Mouse (Mus musculus) C2C12 (cell line): ENCODE data around the gene Rtl6. TPM values are rescaled to one million over a fixed set of nuclear protein-coding genes. Genes with fewer than 3 reads are reported as not detected.

Experiments
- H3K27me3 ChIP-seq: one replicate; pipeline ENCODE4 v1.6.1; 2011; ENCODE audit not compliant: control insufficient read depth, insufficient read depth, insufficient read length
- H3K36me3 ChIP-seq: one replicate; pipeline ENCODE4 v1.6.1; 2011; ENCODE audit not compliant: control insufficient read depth, insufficient read depth
- H3K4me3 ChIP-seq: one replicate; pipeline ENCODE4 v1.5.1; 2011; ENCODE audit warnings: mild to moderate bottlenecking, control low read depth; ENCODE audit not compliant: poor library complexity, insufficient read depth, severe bottlenecking
- H3K79me2 ChIP-seq: one replicate; pipeline ENCODE4 v1.6.1; 2011; ENCODE audit not compliant: control insufficient read depth, insufficient read depth
- H3K79me3 ChIP-seq: one replicate; pipeline ENCODE4 v1.6.1; 2011; ENCODE audit warnings: low read depth, control low read depth
- H3ac ChIP-seq: one replicate; pipeline ENCODE3; 2011; ENCODE audit warnings: low read depth; ENCODE audit not compliant: control insufficient read depth, insufficient read length
- CEBPB ChIP-seq: IDR thresholded peaks from one replicate; pipeline ENCODE4 v1.6.1; 2011; ENCODE audit warnings: low read depth, mild to moderate bottlenecking, control low read depth, moderate library complexity
- CTCF ChIP-seq: IDR thresholded peaks from one replicate; pipeline ENCODE4 v1.5.1; 2011; ENCODE audit not compliant: control insufficient read depth, insufficient read depth, insufficient read length
- FOSL1 ChIP-seq: IDR thresholded peaks from one replicate; pipeline ENCODE4 v1.8.0; 2011; ENCODE audit warnings: mild to moderate bottlenecking, low read length; ENCODE audit not compliant: poor library complexity, insufficient read depth, severe bottlenecking
- MAX ChIP-seq: IDR thresholded peaks from one replicate; pipeline ENCODE4 v1.6.1; 2011; ENCODE audit warnings: mild to moderate bottlenecking, control low read depth
- MYOD1 ChIP-seq: IDR thresholded peaks from one replicate; pipeline ENCODE4 v1.6.1; 2011; ENCODE audit warnings: low read depth; ENCODE audit not compliant: control insufficient read depth, insufficient read length
- MYOG ChIP-seq: IDR thresholded peaks from one replicate; pipeline ENCODE4 v1.6.1; 2011; ENCODE audit not compliant: control insufficient read depth, insufficient read length; ENCODE audit errors: extremely low read depth
- USF1 ChIP-seq: IDR thresholded peaks from one replicate; pipeline ENCODE4 v1.6.1; 2011; ENCODE audit warnings: low read depth, mild to moderate bottlenecking, control low read depth, moderate library complexity
- polyA plus RNA-seq: library from polyadenylated mRNA; unstranded; fragments of >200 nt; fragmentation: generic; extraction: Trizol; gene quantifications from one replicate; pipeline ENCODE4 v1.2.1, GENCODE M21; 2012; ENCODE audit warnings: missing spikeins

The Rtl6 gene
- polyA plus RNA-seq, 1 experiment, result 0.01 TPM

DNA sequence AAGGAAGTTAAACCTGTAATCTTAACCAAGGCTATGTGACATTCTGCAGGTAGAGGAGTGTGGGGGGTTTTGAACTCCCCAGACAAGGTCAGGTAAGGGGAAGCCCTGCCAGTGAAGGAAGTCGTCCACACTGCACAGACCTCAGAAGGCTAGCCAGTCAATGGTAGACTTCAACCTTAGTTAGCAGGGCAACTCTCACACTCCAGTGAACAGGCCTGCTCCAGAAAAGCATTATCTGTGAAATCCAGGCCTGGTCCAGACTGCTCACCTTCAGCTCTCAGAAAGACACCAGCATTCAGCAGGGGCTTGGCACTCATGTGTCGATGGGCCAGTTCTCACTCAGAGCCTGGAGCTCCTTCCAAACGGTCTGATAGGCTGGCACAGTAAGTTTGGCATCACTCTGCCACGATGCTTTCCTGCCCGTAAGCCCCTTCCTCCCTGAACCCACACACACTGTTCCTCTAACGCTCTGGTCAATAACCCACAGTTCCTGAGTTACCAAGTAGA, 8.3 kb downstream of the Rtl6 start:
- H3ac ChIP-seq, result no peak overlapping the region
- H3K79me2 ChIP-seq, result no peaks in the 10 kb centered on the region
- H3K79me3 ChIP-seq, result no peaks in the 10 kb centered on the region
- H3K36me3 ChIP-seq, result no peaks in the 10 kb centered on the region
- peaks cover 37% of the 10 kb centered on the region for H3K27me3 ChIP-seq
- H3K4me3 ChIP-seq, result no peak overlapping the region
- TF ChIP-seq FOSL1 (no peak), CTCF (no peak), MYOD1 (no peak)

DNA sequence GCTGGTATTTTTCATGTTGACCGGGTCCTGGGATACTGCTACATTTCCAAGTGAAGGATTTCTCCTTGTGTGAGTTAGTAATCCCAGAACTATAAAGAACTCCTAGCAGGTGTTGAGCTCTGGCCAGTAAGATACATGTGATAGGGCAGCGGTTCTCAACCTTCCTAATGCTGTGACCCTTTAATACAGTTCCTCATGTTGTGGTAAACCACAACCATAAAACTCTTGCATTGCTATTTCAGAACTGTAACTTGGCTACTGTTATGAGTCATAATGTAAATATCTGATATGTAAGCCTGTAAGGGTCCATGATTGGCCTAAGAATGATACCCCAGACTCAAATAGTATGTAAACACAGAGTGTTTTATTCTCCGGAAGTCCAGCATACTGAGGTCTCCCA, 11.6 kb downstream of the Rtl6 start:
- H3K27me3 ChIP-seq, result peaks cover 23% of the 10 kb centered on the region
- TF ChIP-seq MYOD1 (peak; percentile 57), CEBPB (peak; percentile 15), MYOG (no peak), MAX (peak; percentile 44), FOSL1 (peak; percentile 48), USF1 (no peak), CTCF (no peak)
- H3K4me3 ChIP-seq, result no peak overlapping the region
- H3ac ChIP-seq, result no peak overlapping the region
- H3K36me3 ChIP-seq, result no peaks in the 10 kb centered on the region
- no peaks in the 10 kb centered on the region for H3K79me3 ChIP-seq
- no peaks in the 10 kb centered on the region for H3K79me2 ChIP-seq

DNA sequence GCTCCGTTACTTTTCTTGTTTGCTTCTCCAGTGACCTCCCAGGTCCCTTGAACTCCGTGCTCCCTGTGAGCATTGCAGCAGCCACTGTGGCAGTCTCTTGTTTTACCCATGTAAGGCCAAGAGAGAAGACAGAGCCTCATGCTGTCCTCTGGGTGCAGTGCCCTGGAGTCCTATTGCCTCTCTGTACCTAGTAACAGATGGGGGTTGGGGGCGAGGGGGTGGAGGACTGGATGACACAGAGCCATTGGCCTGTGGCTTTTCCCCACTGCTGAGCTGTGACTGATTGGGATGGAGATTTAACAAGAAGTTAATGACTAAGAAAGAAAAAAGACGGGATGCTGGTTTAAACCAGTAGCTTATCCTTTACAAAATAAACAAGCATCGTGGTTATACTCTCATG, 16.4 kb downstream of the Rtl6 start:
- H3ac ChIP-seq, result no peak overlapping the region
- no peaks in the 10 kb centered on the region for H3K36me3 ChIP-seq
- H3K79me2 ChIP-seq, result no peaks in the 10 kb centered on the region
- no peak for TF ChIP-seq CEBPB
- TF ChIP-seq CTCF, result no peak
- no peak overlapping the region for H3K4me3 ChIP-seq
- peaks cover 24% of the 10 kb centered on the region for H3K27me3 ChIP-seq
- H3K79me3 ChIP-seq, result no peaks in the 10 kb centered on the region

DNA sequence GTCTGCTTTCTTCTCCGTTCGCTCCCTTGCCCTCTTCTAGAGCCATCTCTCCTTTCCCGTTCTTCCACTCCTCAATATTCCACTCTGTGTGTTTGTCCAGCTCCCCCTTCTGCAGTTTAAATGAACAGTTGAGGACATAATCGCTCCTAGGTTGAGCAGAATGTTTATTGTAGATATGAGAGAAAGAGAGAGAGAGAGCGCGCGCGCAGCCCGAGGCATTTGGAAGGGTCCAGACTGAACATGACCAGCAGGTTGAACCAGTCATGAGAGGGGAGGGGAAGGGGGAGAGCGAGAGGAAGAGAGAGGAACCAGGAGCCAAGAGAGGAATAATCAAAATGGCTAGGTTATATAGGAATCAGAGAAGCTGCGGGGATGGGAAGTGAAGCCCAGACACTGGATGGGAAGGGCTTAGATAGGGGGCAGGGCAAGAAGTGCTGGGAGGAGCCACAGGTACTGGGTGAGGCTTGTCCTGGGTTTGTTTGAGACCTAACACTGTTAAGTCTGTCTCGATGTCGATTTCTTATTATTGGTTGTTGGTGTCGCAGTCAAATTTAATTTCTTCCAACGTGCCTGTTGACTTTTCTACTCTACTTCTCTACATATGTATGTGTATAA, 18.5 kb downstream of the Rtl6 start:
- H3K79me3 ChIP-seq, result no peaks in the 10 kb centered on the region
- H3ac ChIP-seq, result no peak overlapping the region
- TF ChIP-seq FOSL1 (no peak), MYOG (no peak), CTCF (no peak), MAX (no peak), CEBPB (no peak), USF1 (no peak), MYOD1 (no peak)
- H3K27me3 ChIP-seq, result peaks cover 28% of the 10 kb centered on the region
- no peaks in the 10 kb centered on the region for H3K79me2 ChIP-seq
- H3K4me3 ChIP-seq, result no peak overlapping the region
- H3K36me3 ChIP-seq, result no peaks in the 10 kb centered on the region

DNA sequence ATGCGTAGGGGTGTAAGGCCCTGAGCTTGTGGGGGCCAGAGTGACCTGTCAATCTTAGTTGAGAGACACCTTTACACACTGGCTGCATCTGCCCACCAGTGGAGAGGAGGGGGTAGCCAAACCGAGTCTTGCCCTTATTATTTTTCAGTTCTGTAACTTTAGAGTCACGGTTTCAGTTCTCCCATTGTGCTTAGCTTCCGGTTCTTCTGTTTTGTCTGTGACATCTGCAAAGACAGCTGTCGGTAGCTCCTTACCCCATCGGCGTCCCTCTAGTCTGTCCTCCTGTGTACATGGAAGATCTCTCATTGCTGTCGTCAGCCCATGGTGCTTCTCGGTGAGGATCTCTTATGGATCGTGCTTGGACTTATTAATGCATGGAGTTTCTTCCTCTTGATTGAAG, 20.5 kb downstream of the Rtl6 start:
- no peaks in the 10 kb centered on the region for H3K79me2 ChIP-seq
- no peak overlapping the region for H3ac ChIP-seq
- H3K27me3 ChIP-seq, result peaks cover 39% of the 10 kb centered on the region
- no peaks in the 10 kb centered on the region for H3K79me3 ChIP-seq
- H3K36me3 ChIP-seq, result no peaks in the 10 kb centered on the region
- no peak overlapping the region for H3K4me3 ChIP-seq
- TF ChIP-seq MYOG (no peak), CTCF (no peak), FOSL1 (no peak), CEBPB (no peak), MYOD1 (no peak), USF1 (no peak), MAX (no peak)

DNA sequence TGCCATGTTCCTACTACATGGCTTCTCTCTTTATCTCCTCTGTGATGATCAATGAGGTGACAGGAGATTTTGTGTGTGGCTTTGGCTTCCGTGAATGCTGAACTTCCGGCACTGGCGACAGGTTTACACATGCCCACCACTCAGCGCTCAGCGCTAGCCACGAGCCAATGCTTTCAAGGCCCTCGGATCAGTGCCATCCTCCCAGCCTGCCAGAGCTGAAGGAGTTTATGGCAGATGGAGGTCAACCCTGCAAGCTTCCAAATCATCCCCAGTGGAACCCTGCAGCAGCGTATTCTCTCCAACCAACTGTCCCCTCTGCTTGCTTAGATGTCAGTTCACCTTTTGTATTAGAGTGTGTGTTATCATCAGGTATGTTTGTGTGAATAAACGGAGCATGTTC, 21.0 kb downstream of the Rtl6 start:
- H3K79me3 ChIP-seq, result no peaks in the 10 kb centered on the region
- no peaks in the 10 kb centered on the region for H3K36me3 ChIP-seq
- no peaks in the 10 kb centered on the region for H3K79me2 ChIP-seq
- no peak overlapping the region for H3ac ChIP-seq
- H3K27me3 ChIP-seq, result peaks cover 35% of the 10 kb centered on the region
- no peak overlapping the region for H3K4me3 ChIP-seq
- no peak for TF ChIP-seq USF1
- no peak for TF ChIP-seq MYOG
- TF ChIP-seq MAX, result no peak
- no peak for TF ChIP-seq CEBPB
- TF ChIP-seq CTCF, result no peak
- TF ChIP-seq MYOD1, result no peak
